Mouse (Mus musculus) embryonic fibroblast, embryonic 13.5 days (primary cell): ENCODE measurements at regions not wholly inside any gene's neighbourhood (a gene's known extent, or its start where the extent isn't known, plus 50 kb on each side); places are given as distances from the start of the nearest gene placed in this dataset.

Source experiments
- CTCF ChIP-seq: IDR thresholded peaks from 2 replicates; pipeline ENCODE4 v1.5.1; 2011; ENCODE audit warnings: mild to moderate bottlenecking, control low read depth, low read length, moderate library complexity, borderline replicate concordance; ENCODE audit not compliant: insufficient read depth
- POLR2A ChIP-seq: IDR thresholded peaks from 2 replicates; pipeline ENCODE4 v1.6.1; 2011; ENCODE audit warnings: low read depth, mild to moderate bottlenecking, control low read depth, low read length, moderate library complexity

GRCm38 (mm10) chr4:105394366-105394765, 237.2 kb downstream of the Plpp3 start:
- no peak for TF ChIP-seq CTCF
- no peak for TF ChIP-seq POLR2A
